Mouse (Mus musculus): ENCODE measurements at regions not wholly inside any gene's neighbourhood (a gene's known extent, or its start where the extent isn't known, plus 50 kb on each side); places are given as distances from the start of the nearest gene placed in this dataset.

- no peak for TF ChIP-seq CTCF (IDR thresholded peaks at IDR 0.05; ENCODE audit: borderline replicate concordance, insufficient read depth, low read depth, low read length)
- no peak for TF ChIP-seq POLR2A (IDR thresholded peaks at IDR 0.05; ENCODE audit: borderline replicate concordance, insufficient read depth, low read length)
- no peaks in the 10 kb centered on the region for H3K27me3 ChIP-seq (ENCODE audit: control insufficient read depth, insufficient read depth, low read length)
- DNase-seq = no peak
- no peak overlapping the region for H3K4me3 ChIP-seq (replicated peaks; ENCODE audit: insufficient read depth, low read depth, low read length)
- H3K4me1 ChIP-seq (ENCODE audit: control insufficient read depth, insufficient read depth, low read length) = no peaks in the 10 kb centered on the region
- WGBS = 74% methylated on average over 4 of the region's 4 CpGs
- H3K27ac ChIP-seq (ENCODE audit: insufficient read depth, low read length) = no peak overlapping the region
These were observed 74.5 kb upstream of the Zfp648 start for GRCm38 (mm10) chr1:154126487-154126886.

GRCm38 (mm10) chr1:154139488-154139887 lies 61.5 kb upstream of the Zfp648 start:
- TF ChIP-seq CTCF (IDR thresholded peaks at IDR 0.05; ENCODE audit: borderline replicate concordance, insufficient read depth, low read depth, low read length) (no peak), POLR2A (IDR thresholded peaks at IDR 0.05; ENCODE audit: borderline replicate concordance, insufficient read depth, low read length) (no peak)
- Histone ChIP-seq H3K27me3 (ENCODE audit: control insufficient read depth, insufficient read depth, low read length) (no peaks in the 10 kb centered on the region), H3K4me3 (replicated peaks; ENCODE audit: insufficient read depth, low read depth, low read length) (no peak overlapping the region), H3K27ac (ENCODE audit: insufficient read depth, low read length) (no peak overlapping the region), H3K4me1 (ENCODE audit: control insufficient read depth, insufficient read depth, low read length) (no peaks in the 10 kb centered on the region)
- peak in 1 of 2 experiments; percentile 53 for DNase-seq
- 19% methylated on average over 4 of the region's 4 CpGs for WGBS

GRCm38 (mm10) chr1:154143691-154144090 lies 57.3 kb upstream of the Zfp648 start:
- WGBS = 63% methylated on average over 1 of the region's 1 CpGs
- no peak for TF ChIP-seq CTCF (IDR thresholded peaks at IDR 0.05; ENCODE audit: borderline replicate concordance, insufficient read depth, low read depth, low read length)
- no peak for TF ChIP-seq POLR2A (IDR thresholded peaks at IDR 0.05; ENCODE audit: borderline replicate concordance, insufficient read depth, low read length)
- Histone ChIP-seq H3K27ac (ENCODE audit: insufficient read depth, low read length) (no peak overlapping the region), H3K27me3 (ENCODE audit: control insufficient read depth, insufficient read depth, low read length) (no peaks in the 10 kb centered on the region), H3K4me3 (replicated peaks; ENCODE audit: insufficient read depth, low read depth, low read length) (no peak overlapping the region), H3K4me1 (ENCODE audit: control insufficient read depth, insufficient read depth, low read length) (no peaks in the 10 kb centered on the region)
- DNase-seq = no peak

GRCm38 (mm10) chr1:154147001-154147571 lies 53.9 kb upstream of the Zfp648 start:
- DNase-seq = no peak

GRCm38 (mm10) chr1:154148948-154149347 lies 52.0 kb upstream of the Zfp648 start:
- Histone ChIP-seq H3K27me3 (ENCODE audit: control insufficient read depth, insufficient read depth, low read length) (no peaks in the 10 kb centered on the region), H3K27ac (ENCODE audit: insufficient read depth, low read length) (no peak overlapping the region), H3K4me1 (ENCODE audit: control insufficient read depth, insufficient read depth, low read length) (peaks cover 8% of the 10 kb centered on the region), H3K4me3 (replicated peaks; ENCODE audit: insufficient read depth, low read depth, low read length) (no peak overlapping the region)
- no peak for DNase-seq
- 92% methylated on average over 10 of the region's 10 CpGs for WGBS
- TF ChIP-seq CTCF (IDR thresholded peaks at IDR 0.05; ENCODE audit: borderline replicate concordance, insufficient read depth, low read depth, low read length) (no peak), POLR2A (IDR thresholded peaks at IDR 0.05; ENCODE audit: borderline replicate concordance, insufficient read depth, low read length) (no peak)

More at GRCm38 (mm10) chr1:154147001-154147571, 53.9 kb upstream of the Zfp648 start:
- no peaks in the 10 kb centered on the region for H3K27me3 ChIP-seq (ENCODE audit: control insufficient read depth, insufficient read depth, low read length)
- 81% methylated on average over 3 of the region's 3 CpGs for WGBS
- TF ChIP-seq CTCF (IDR thresholded peaks at IDR 0.05; ENCODE audit: borderline replicate concordance, insufficient read depth, low read depth, low read length) = no peak
- no peak for TF ChIP-seq POLR2A (IDR thresholded peaks at IDR 0.05; ENCODE audit: borderline replicate concordance, insufficient read depth, low read length)
- H3K27ac ChIP-seq (ENCODE audit: insufficient read depth, low read length) = no peak overlapping the region
- H3K4me3 ChIP-seq (replicated peaks; ENCODE audit: insufficient read depth, low read depth, low read length) = no peak overlapping the region
- H3K4me1 ChIP-seq (ENCODE audit: control insufficient read depth, insufficient read depth, low read length) = peaks cover 8% of the 10 kb centered on the region

- Histone ChIP-seq H3K4me1 (ENCODE audit: control insufficient read depth, insufficient read depth, low read length) (peaks cover 8% of the 10 kb centered on the region), H3K27ac (ENCODE audit: insufficient read depth, low read length) (no peak overlapping the region), H3K4me3 (replicated peaks; ENCODE audit: insufficient read depth, low read depth, low read length) (no peak overlapping the region), H3K27me3 (ENCODE audit: control insufficient read depth, insufficient read depth, low read length) (no peaks in the 10 kb centered on the region)
- DNase-seq = no peak
- TF ChIP-seq CTCF (IDR thresholded peaks at IDR 0.05; ENCODE audit: borderline replicate concordance, insufficient read depth, low read depth, low read length) (no peak), POLR2A (IDR thresholded peaks at IDR 0.05; ENCODE audit: borderline replicate concordance, insufficient read depth, low read length) (no peak)
- WGBS = 44% methylated on average over 1 of the region's 1 CpGs
These were observed 51.4 kb upstream of the Zfp648 start for GRCm38 (mm10) chr1:154149431-154150143.

GRCm38 (mm10) chr1:154150167-154150851 lies 50.7 kb upstream of the Zfp648 start:
- DNase-seq = peak; percentile 79
- TF ChIP-seq CTCF (IDR thresholded peaks at IDR 0.05; ENCODE audit: borderline replicate concordance, insufficient read depth, low read depth, low read length) (no peak), POLR2A (IDR thresholded peaks at IDR 0.05; ENCODE audit: borderline replicate concordance, insufficient read depth, low read length) (no peak)
- Histone ChIP-seq H3K4me3 (replicated peaks; ENCODE audit: insufficient read depth, low read depth, low read length) (peak overlapping the region; percentile 41), H3K27me3 (ENCODE audit: control insufficient read depth, insufficient read depth, low read length) (no peaks in the 10 kb centered on the region), H3K27ac (ENCODE audit: insufficient read depth, low read length) (no peak overlapping the region), H3K4me1 (ENCODE audit: control insufficient read depth, insufficient read depth, low read length) (peaks cover 8% of the 10 kb centered on the region)
- WGBS = 4% methylated on average over 8 of the region's 8 CpGs
